Mouse (Mus musculus): ENCODE results near the gene Nhlh2. TPM values are rescaled to one million over a fixed set of nuclear protein-coding genes. Genes with fewer than 3 reads are reported as not detected.

Gene Nhlh2
- polyA plus RNA-seq, 1 experiment from 2014 or later, result not detected

DNA sequence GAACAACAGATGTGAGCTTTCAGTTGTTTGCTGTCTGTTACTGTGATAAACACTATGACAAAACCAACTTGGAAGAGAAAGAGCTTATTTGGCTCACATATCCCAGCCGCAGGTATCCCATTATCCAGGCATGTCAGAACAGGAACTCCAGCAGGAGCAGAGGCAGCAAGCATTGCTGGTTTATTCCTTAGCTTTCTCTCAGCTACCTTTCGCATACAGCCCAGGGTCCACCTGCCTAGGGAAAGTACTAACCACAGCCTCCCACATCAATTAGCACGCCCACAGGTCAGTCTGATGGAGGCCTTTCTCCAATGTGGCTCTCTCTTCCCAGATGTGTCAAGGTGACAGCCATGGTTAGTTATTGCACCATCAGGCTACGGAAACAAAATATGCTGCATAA is 31.8 kb downstream of the Nhlh2 start:
- 83% methylated on average over 4 of the region's 4 CpGs for WGBS
- H3K4me3 ChIP-seq (ENCODE audit: low read depth, low read length), result no peak overlapping the region
- ATAC-seq, result no peak

GRCm38 (mm10) chr3:102045071-102045470 is 35.2 kb downstream of the Nhlh2 start:
- Histone ChIP-seq H3K4me3 (ENCODE audit: low read depth, low read length) (no peak overlapping the region), H3K27me3 (replicated peaks; ENCODE audit: control insufficient read depth, insufficient read depth, low read length) (no peaks in the 10 kb centered on the region), H3K36me3 (ENCODE audit: control insufficient read depth, insufficient read depth) (no peaks in the 10 kb centered on the region), H3K4me1 (replicated peaks; ENCODE audit: control insufficient read depth, insufficient read depth, low read length) (no peaks in the 10 kb centered on the region), H3K9me3 (ENCODE audit: control insufficient read depth) (no peaks in the 10 kb centered on the region), H3K27ac (ENCODE audit: low read depth, low read length) (no peak overlapping the region), H3K9ac (ENCODE audit: low read depth, low read length) (no peak overlapping the region), H3K4me2 (replicated peaks; ENCODE audit: low read depth) (no peak overlapping the region)
- peak; percentile 61 for TF ChIP-seq CTCF (IDR thresholded peaks at IDR 0.05; ENCODE audit: low read depth)
- WGBS, result 25% methylated on average over 3 of the region's 3 CpGs
- no peak for ATAC-seq

More for the DNA sequence above, 31.8 kb downstream of the Nhlh2 start:
- Histone ChIP-seq H3K27me3 (replicated peaks; ENCODE audit: control insufficient read depth, insufficient read depth, low read length) (no peaks in the 10 kb centered on the region), H3K36me3 (ENCODE audit: control insufficient read depth, insufficient read depth) (no peaks in the 10 kb centered on the region), H3K4me1 (replicated peaks; ENCODE audit: control insufficient read depth, insufficient read depth, low read length) (no peaks in the 10 kb centered on the region), H3K9ac (ENCODE audit: low read depth, low read length) (no peak overlapping the region), H3K9me3 (ENCODE audit: control insufficient read depth) (no peaks in the 10 kb centered on the region), H3K4me2 (replicated peaks; ENCODE audit: low read depth) (no peak overlapping the region), H3K27ac (ENCODE audit: low read depth, low read length) (no peak overlapping the region)
- TF ChIP-seq CTCF (IDR thresholded peaks at IDR 0.05; ENCODE audit: low read depth), result no peak

DNA sequence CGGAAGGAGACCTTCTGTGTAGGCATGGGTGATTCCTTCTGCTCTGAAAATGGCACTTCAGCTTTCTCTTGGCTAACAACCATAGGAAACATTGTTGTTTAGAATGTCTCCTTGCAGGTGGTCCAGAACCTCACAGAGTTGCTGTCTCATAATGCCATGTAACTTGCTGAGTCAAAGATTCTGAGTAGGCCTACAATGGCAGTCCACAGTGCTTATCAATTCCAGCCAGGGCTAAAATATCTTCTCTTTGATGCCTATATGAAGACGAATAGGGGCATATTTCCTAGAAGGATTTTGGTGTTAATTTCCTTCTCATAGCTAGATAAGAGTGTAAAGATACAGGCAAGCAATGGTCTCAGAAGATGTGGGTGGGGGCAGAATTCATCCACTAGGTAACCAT is 37.7 kb downstream of the Nhlh2 start:
- H3K36me3 ChIP-seq (ENCODE audit: control insufficient read depth, insufficient read depth), result no peaks in the 10 kb centered on the region
- H3K4me1 ChIP-seq (replicated peaks; ENCODE audit: control insufficient read depth, insufficient read depth, low read length), result no peaks in the 10 kb centered on the region
- H3K27me3 ChIP-seq (replicated peaks; ENCODE audit: control insufficient read depth, insufficient read depth, low read length), result no peaks in the 10 kb centered on the region
- ATAC-seq, result no peak
- no peak for TF ChIP-seq CTCF (IDR thresholded peaks at IDR 0.05; ENCODE audit: low read depth)
- H3K4me2 ChIP-seq (replicated peaks; ENCODE audit: low read depth), result no peak overlapping the region
- H3K4me3 ChIP-seq (ENCODE audit: low read depth, low read length), result no peak overlapping the region
- no peaks in the 10 kb centered on the region for H3K9me3 ChIP-seq (ENCODE audit: control insufficient read depth)
- no peak overlapping the region for H3K9ac ChIP-seq (ENCODE audit: low read depth, low read length)
- no peak overlapping the region for H3K27ac ChIP-seq (ENCODE audit: low read depth, low read length)
- WGBS, result 79% methylated on average over 2 of the region's 2 CpGs

- Histone ChIP-seq H3K4me1 (replicated peaks; ENCODE audit: control insufficient read depth, insufficient read depth, low read length) (no peaks in the 10 kb centered on the region), H3K4me2 (replicated peaks; ENCODE audit: low read depth) (no peak overlapping the region), H3K27ac (ENCODE audit: low read depth, low read length) (no peak overlapping the region), H3K9me3 (ENCODE audit: control insufficient read depth) (no peaks in the 10 kb centered on the region), H3K4me3 (ENCODE audit: low read depth, low read length) (no peak overlapping the region), H3K36me3 (ENCODE audit: control insufficient read depth, insufficient read depth) (no peaks in the 10 kb centered on the region), H3K9ac (ENCODE audit: low read depth, low read length) (no peak overlapping the region), H3K27me3 (replicated peaks; ENCODE audit: control insufficient read depth, insufficient read depth, low read length) (no peaks in the 10 kb centered on the region)
- WGBS, result 87% methylated on average over 14 of the region's 14 CpGs
- TF ChIP-seq CTCF (IDR thresholded peaks at IDR 0.05; ENCODE audit: low read depth), result no peak
- ATAC-seq, result no peak
These were observed 39.6 kb downstream of the Nhlh2 start for GRCm38 (mm10) chr3:102049207-102050104.

- no peak for TF ChIP-seq CTCF (IDR thresholded peaks at IDR 0.05; ENCODE audit: low read depth)
- Histone ChIP-seq H3K4me1 (replicated peaks; ENCODE audit: control insufficient read depth, insufficient read depth, low read length) (no peaks in the 10 kb centered on the region), H3K4me3 (ENCODE audit: low read depth, low read length) (no peak overlapping the region), H3K9me3 (ENCODE audit: control insufficient read depth) (no peaks in the 10 kb centered on the region), H3K27me3 (replicated peaks; ENCODE audit: control insufficient read depth, insufficient read depth, low read length) (no peaks in the 10 kb centered on the region), H3K36me3 (ENCODE audit: control insufficient read depth, insufficient read depth) (no peaks in the 10 kb centered on the region), H3K27ac (ENCODE audit: low read depth, low read length) (no peak overlapping the region), H3K9ac (ENCODE audit: low read depth, low read length) (no peak overlapping the region), H3K4me2 (replicated peaks; ENCODE audit: low read depth) (no peak overlapping the region)
- 53% methylated on average over 3 of the region's 3 CpGs for WGBS
- no peak for ATAC-seq
These were observed 42.2 kb downstream of the Nhlh2 start for GRCm38 (mm10) chr3:102052036-102052435.

DNA sequence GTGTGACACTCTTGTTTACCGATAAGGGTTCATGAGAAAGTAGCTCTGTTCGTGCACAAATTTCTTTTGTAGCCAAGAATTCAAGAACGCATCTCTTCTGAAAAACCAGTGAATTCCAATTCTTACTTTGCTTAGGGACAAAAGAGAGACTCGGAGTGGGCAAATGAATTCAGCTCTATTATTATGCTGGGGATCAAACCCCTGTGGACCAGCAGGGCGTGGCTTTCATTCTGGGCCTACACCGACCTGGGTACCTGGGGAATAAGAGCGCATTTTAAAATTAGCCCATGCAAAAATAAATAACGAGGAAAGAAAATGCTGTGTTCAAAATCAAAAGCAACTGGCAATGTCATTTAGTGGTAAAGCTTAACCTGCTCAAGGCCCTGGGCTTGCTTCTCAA is 43.4 kb downstream of the Nhlh2 start:
- Histone ChIP-seq H3K36me3 (ENCODE audit: control insufficient read depth, insufficient read depth) (no peaks in the 10 kb centered on the region), H3K4me2 (replicated peaks; ENCODE audit: low read depth) (no peak overlapping the region), H3K4me1 (replicated peaks; ENCODE audit: control insufficient read depth, insufficient read depth, low read length) (no peaks in the 10 kb centered on the region), H3K27ac (ENCODE audit: low read depth, low read length) (no peak overlapping the region), H3K9ac (ENCODE audit: low read depth, low read length) (no peak overlapping the region), H3K9me3 (ENCODE audit: control insufficient read depth) (no peaks in the 10 kb centered on the region), H3K4me3 (ENCODE audit: low read depth, low read length) (no peak overlapping the region), H3K27me3 (replicated peaks; ENCODE audit: control insufficient read depth, insufficient read depth, low read length) (no peaks in the 10 kb centered on the region)
- no peak for ATAC-seq
- WGBS, result 64% methylated on average over 8 of the region's 8 CpGs
- no peak for TF ChIP-seq CTCF (IDR thresholded peaks at IDR 0.05; ENCODE audit: low read depth)

Measured in intestine, postnatal 0 days (tissue).